Mouse (Mus musculus) heart, adult 2 months (tissue): Measurements from ENCODE around the gene Tmc2. TPM values are rescaled to one million over a fixed set of nuclear protein-coding genes. Genes with fewer than 3 reads are reported as not detected.

ENCODE experiments used
- DNase-seq, 2 experiments: peaks; one replicate each; pipeline ENCODE4 v3.0.0; 2021
- H3K27ac ChIP-seq: fragments of 200-600 bp; 2 replicates; pipeline ENCODE4 v1.8.1; 2022
- H3K27me3 ChIP-seq: fragments of 200-500 bp; 2 replicates; pipeline ENCODE4 v1.6.1; 2012; ENCODE audit warnings: mild to moderate bottlenecking, low read length, inconsistent platforms, mixed read lengths; ENCODE audit not compliant: control insufficient read depth, insufficient read depth
- H3K36me3 ChIP-seq: fragments of 200-500 bp; 2 replicates; pipeline ENCODE4 v1.6.1; 2012; ENCODE audit warnings: low read length, inconsistent platforms; ENCODE audit not compliant: control insufficient read depth, insufficient read depth
- H3K4me1 ChIP-seq: fragments of 200-500 bp; 2 replicates; pipeline ENCODE4 v1.6.1; 2011; ENCODE audit warnings: low read length; ENCODE audit not compliant: control insufficient read depth, insufficient read depth
- H3K4me3 ChIP-seq: fragments of 200-600 bp; 2 replicates; pipeline ENCODE4 v1.8.1; 2022
- H3K79me2 ChIP-seq: fragments of 200-500 bp; replicated peaks from 2 replicates; pipeline ENCODE4 v1.6.1; 2012; ENCODE audit warnings: mild to moderate bottlenecking, inconsistent platforms, low read length, moderate library complexity, mixed read lengths; ENCODE audit not compliant: control insufficient read depth, insufficient read depth
- H3K9ac ChIP-seq: fragments of 200-500 bp; 2 replicates; pipeline ENCODE4 v1.6.1; 2012; ENCODE audit warnings: low read depth, mild to moderate bottlenecking, control low read depth, inconsistent platforms, low read length, mixed read lengths
- CTCF ChIP-seq: fragments of 200-600 bp; IDR thresholded peaks from 2 replicates; pipeline ENCODE4 v1.8.1; 2022; ENCODE audit warnings: antibody characterized with exemption, mild to moderate bottlenecking, moderate library complexity
- EP300 ChIP-seq: fragments of 200-500 bp; IDR thresholded peaks from 2 replicates; pipeline ENCODE4 v1.6.1; 2011; ENCODE audit warnings: low read depth, low read length, control low read depth; ENCODE audit not compliant: insufficient read depth
- POLR2A ChIP-seq: fragments of 200-500 bp; IDR thresholded peaks from 2 replicates; pipeline ENCODE4 v1.6.1; 2011; ENCODE audit warnings: mild to moderate bottlenecking, low read depth, low read length, control low read depth; ENCODE audit not compliant: insufficient read depth
- WGBS: fragments of 180-500 bp; shearing (Covaris S2); methylation state at CpG from one replicate; pipeline ENCODE4 v1.1.7; 2018; 5-methylcytosine and 5-hydroxymethylcytosine counted together
- intact Hi-C: fragments of 180-260 bp; cut with DNase I; formaldehyde crosslinking; loops from one replicate; pipeline ENCODE4 v1.15.1; 2025
- long read RNA-seq: library from polyadenylated mRNA; stranded (forward); transcript quantifications from one replicate; pipeline ENCODE4 v2.0.0, GENCODE M21; 2021
- polyA plus RNA-seq: library from polyadenylated mRNA; depleted of rRNA; stranded (reverse); fragments of >200 nt; gene quantifications from 2 replicates; pipeline ENCODE4 v1.2.3, GENCODE M21; 2012; rRNA removed
- total RNA-seq, 2 experiments: library from RNA; stranded (reverse); gene quantifications; 2 replicates each; pipeline ENCODE4 v1.2.3; 2021

Tmc2 gene
- total RNA-seq = not detected
- polyA plus RNA-seq = not detected in 2 replicates
- long read RNA-seq = 0 reads

DNA sequence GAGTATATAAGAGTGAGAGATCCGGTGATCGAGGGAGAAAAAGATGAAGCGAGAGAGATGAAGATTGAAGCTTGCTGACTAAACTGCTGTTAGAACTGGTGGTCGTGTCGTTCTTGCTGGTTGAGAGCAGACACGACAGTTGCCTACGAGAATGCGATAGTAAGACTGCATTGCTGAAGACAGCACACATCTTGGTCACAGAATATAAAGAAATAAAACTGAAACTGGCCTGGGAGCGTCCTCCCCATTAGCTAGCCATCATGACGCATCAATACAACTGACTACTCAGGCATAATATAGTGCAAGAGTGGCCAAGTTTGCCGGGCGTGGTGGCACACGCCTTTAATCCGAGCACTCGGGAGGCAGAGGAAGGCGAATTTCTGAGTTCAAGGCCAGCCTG, at the start of gene Tmc2:
Gene Tmc2, plus strand, starts transcription at position 301 of the 400 bp plus-strand sequence.
- Histone ChIP-seq H3K27me3 (no peaks in the 10 kb centered on the region), H3K4me3 (no peak within 1 kb of the TSS), H3K27ac (no peak within 1 kb of the TSS), H3K36me3 (no peaks in the 10 kb centered on the region), H3K4me1 (no peaks in the 10 kb centered on the region), H3K79me2 (no peaks in the 10 kb centered on the region), H3K9ac (no peak within 1 kb of the TSS)
- WGBS = 94% methylated on average over 16 of the region's 16 CpGs
- TF ChIP-seq EP300 (no peak), CTCF (no peak), POLR2A (no peak)
- DNase-seq = no peak
- intact Hi-C loops = no loop called here

DNA sequence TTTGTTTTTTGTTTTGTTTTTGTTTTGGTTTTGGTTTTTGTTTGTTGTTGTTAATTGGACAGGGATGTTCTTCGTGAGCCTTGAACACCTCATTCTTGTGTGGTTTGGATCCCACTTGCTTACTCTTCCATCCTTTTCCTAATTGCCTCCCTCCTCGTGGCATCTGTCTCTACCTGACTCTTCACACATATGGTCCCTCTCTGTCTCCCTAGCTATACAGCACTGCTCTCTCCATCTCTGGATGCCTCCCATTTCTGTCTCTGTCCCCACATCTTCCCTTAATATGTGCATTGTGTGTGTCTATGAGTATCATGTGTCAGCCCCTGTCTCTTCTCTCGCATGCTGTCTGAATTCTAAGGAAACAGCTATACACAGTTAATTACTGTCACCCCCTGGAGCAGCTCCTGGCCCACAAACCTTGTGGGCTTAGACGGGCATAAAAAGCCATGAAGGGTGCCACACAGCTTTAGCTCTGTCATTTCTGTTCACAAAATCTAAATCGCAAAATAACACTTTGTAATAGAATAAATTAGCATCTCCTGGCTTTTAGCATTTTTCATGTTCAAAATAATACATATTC, 48.8 kb upstream of the Tmc2 start:
- Histone ChIP-seq H3K36me3 (no peaks in the 10 kb centered on the region), H3K4me3 (no peak overlapping the region), H3K27me3 (no peaks in the 10 kb centered on the region), H3K27ac (no peak overlapping the region), H3K9ac (no peak overlapping the region), H3K79me2 (no peaks in the 10 kb centered on the region), H3K4me1 (no peaks in the 10 kb centered on the region)
- 73% methylated on average over 5 of the region's 5 CpGs for WGBS
- no peak for DNase-seq
- TF ChIP-seq POLR2A (no peak), CTCF (no peak), EP300 (no peak)
- intact Hi-C loops = no loop called here

DNA sequence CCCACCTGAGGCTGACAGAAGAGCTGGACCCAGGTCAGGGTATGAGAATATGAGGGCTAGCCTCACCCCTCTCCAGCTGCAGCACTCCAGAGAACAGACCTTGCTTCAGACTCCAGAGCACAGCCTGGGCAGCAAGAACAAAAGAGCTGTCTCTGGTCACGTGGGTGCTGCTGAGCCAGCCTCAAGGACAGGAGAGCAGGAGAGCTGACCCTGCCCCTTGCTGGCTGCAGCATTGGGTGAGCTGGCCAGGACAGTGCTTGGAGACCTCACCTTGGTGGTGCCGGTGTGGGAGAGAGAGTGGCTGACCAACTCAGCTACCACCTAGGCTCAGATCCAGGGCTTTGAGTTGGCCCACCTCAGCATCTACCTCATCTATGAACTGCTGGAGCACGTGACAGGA, 39.8 kb upstream of the Tmc2 start:
- intact Hi-C loops = no loop called here
- H3K27me3 ChIP-seq = no peaks in the 10 kb centered on the region
- H3K79me2 ChIP-seq = no peaks in the 10 kb centered on the region
- DNase-seq = no peak
- H3K9ac ChIP-seq = no peak overlapping the region
- no peak overlapping the region for H3K27ac ChIP-seq
- no peaks in the 10 kb centered on the region for H3K4me1 ChIP-seq
- no peak overlapping the region for H3K4me3 ChIP-seq
- H3K36me3 ChIP-seq = no peaks in the 10 kb centered on the region
- TF ChIP-seq POLR2A = no peak
- TF ChIP-seq CTCF = no peak
- TF ChIP-seq EP300 = no peak
- WGBS = 88% methylated on average over 3 of the region's 3 CpGs

DNA sequence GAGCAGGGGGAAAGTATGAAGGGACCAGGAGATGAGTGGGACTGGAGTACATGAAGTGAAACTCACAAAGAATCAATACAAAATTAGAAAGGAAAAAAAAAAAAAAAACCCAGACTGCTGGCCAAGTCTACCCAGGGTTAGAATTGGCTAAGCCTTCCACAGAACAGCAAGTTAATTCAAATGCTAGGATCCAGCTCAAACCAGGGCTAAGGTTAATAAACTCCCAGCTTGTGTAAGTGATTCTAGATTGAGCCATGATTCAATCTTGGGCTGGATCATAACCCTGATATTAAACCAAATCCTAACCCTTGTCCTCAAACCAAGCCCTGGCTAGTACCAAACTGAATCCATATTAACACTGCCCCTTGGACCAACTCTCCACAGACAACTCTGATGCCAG, 39.1 kb upstream of the Tmc2 start:
- intact Hi-C loops = no loop called here
- TF ChIP-seq CTCF (no peak), EP300 (no peak), POLR2A (no peak)

DNA sequence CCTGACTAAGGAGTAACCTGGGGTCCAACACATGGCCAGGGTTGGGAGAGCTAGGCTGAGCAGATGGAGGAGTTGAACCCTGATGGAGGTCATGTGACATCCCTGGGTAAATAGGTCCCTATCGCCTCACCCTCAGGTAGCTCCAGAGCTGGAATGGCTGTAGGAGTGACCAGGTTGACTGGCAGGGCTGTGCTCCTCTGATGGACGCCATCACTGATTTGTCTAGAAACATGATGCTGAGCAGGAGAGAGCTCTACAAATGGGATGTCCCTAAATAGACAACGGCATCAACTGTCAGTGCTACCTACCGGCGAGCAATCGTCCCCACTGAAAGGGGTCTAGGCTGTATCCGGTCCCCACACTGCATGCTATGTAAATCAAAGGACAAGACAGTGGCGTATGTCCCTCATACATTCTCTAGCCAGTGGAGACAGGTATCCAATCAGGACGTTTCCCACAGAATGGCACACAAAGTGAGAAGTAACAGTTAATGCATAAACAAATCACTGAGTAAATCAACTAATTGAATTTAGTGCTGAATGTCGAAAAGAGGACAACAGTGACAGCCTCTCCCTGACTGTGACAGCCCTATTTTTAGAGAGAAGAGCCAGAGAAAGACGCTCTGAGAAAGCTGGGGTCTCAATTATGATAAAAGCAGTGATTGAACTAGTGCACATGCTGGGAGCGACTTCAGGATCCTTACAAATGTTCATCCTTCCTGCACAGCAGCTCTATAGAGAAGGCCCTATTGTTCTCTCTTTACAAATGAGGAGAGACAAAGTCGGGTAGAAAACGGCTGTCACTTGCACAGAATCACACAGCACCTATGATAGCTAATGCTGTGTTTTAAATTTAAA, 37.5 kb upstream of the Tmc2 start:
- 66% methylated on average over 14 of the region's 14 CpGs for WGBS
- intact Hi-C loops = no loop called here
- Histone ChIP-seq H3K4me3 (no peak overlapping the region), H3K9ac (no peak overlapping the region), H3K27me3 (no peaks in the 10 kb centered on the region), H3K4me1 (no peaks in the 10 kb centered on the region), H3K27ac (no peak overlapping the region), H3K79me2 (no peaks in the 10 kb centered on the region), H3K36me3 (no peaks in the 10 kb centered on the region)
- no peak for DNase-seq
- TF ChIP-seq EP300 = no peak

More for the DNA sequence above, 39.1 kb upstream of the Tmc2 start:
- Histone ChIP-seq H3K36me3 (no peaks in the 10 kb centered on the region), H3K79me2 (no peaks in the 10 kb centered on the region), H3K9ac (no peak overlapping the region), H3K4me3 (no peak overlapping the region), H3K27me3 (no peaks in the 10 kb centered on the region), H3K27ac (no peak overlapping the region), H3K4me1 (no peaks in the 10 kb centered on the region)
- DNase-seq = no peak

DNA sequence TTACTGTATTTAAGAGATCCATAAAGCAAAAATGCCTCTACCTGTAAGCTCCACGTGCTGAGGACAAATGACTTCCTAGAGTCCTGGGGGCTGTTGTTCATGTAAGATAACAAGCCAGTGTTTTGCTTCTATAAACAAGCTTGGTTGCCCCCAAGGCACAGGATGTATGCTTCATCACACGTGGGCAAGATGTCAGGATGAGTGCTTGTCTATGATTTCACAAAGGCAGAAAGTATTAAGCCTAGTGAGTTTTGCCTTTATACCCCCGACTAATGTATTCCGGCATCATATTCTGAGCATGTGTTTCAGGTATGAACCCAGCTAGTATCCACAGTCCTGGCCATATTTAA, 36.9 kb upstream of the Tmc2 start:
- DNase-seq = no peak
- no peak overlapping the region for H3K27ac ChIP-seq
- WGBS = 52% methylated on average over 4 of the region's 4 CpGs
- H3K79me2 ChIP-seq = no peaks in the 10 kb centered on the region
- no peak overlapping the region for H3K9ac ChIP-seq
- intact Hi-C loops = no loop called here
- H3K4me3 ChIP-seq = no peak overlapping the region
- no peaks in the 10 kb centered on the region for H3K36me3 ChIP-seq
- no peaks in the 10 kb centered on the region for H3K4me1 ChIP-seq
- TF ChIP-seq EP300 (no peak), POLR2A (no peak), CTCF (no peak)
- no peaks in the 10 kb centered on the region for H3K27me3 ChIP-seq
